In the genomic region with DNA sequence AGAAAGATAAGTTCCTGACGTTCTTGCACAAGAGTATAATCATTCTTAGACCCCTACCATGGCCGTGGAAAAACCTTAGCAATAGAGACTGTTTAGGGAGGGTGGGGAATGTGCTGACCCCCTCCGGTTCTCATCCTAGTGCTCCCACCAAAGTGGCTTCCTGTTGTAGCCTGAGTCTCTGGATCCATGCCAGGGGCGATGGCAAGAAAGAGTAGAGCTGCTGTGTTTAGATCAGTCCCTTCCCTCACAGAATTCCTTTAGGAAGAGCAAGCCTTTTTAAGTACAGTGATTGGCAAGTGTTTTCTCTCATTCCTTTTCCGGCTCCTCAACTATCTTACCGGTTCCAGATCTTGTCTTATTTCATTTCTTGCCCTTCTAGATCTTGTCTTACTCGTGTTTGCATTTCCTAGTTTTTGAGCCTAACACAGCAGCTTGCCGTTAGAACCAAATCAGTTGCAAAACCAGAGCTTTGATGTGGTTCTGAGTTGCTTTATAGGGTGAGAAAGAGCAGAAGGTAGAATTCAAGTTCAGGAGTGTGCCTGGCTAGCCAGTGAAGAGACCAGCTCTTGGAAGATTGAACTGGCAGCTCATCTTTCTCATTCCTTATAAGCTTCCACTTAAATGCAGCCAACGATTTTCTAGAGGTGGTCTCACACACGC, we compare ENCODE assay signal across 8 mouse cellular contexts. TPM values are rescaled to one million over a fixed set of nuclear protein-coding genes. Genes with fewer than 3 reads are reported as not detected.
DNase-seq lines count a peak whose midpoint lies in the region; ATAC-seq and TF ChIP-seq lines count a peak whose summit lies in the region.

No protein-coding gene starts in this region.

- no peak for TF ChIP-seq CTCF in liver, adult 2 months (IDR thresholded peaks at IDR 0.05; ENCODE audit: low read depth, low read length)

- WGBS in liver, adult 2 months: 61% methylated on average over 10 of the region's 10 CpGs
- WGBS in heart, embryonic 15.5 days: 17% methylated on average over 10 of the region's 10 CpGs
- WGBS in limb, embryonic 12.5 days: 38% methylated on average over 10 of the region's 10 CpGs

- peaks cover 7% of the 10 kb centered on the region; the same call in 1 of the 2 replicates for H3K4me1 ChIP-seq in liver, adult 2 months (ENCODE audit: control insufficient read depth, insufficient read depth, low read length)
- peaks cover 5% of the 10 kb centered on the region; the same call in 1 of the 2 replicates for H3K4me1 ChIP-seq in brown adipose tissue, adult 24 weeks (ENCODE audit: control insufficient read depth, insufficient read depth, insufficient read length, low read length)
- peaks cover 72% of the 10 kb centered on the region for H3K4me1 ChIP-seq in heart, embryonic 15.5 days (replicated peaks)
- peaks cover 58% of the 10 kb centered on the region for H3K4me1 ChIP-seq in limb, embryonic 12.5 days (replicated peaks)

- H3K36me3 ChIP-seq in liver, adult 2 months (ENCODE audit: control insufficient read depth, insufficient read depth, low read length): 0 out of 2 replicates have a peak, but pooled peaks cover 2% of the 10 kb centered on the region
- 0 out of 2 replicates have a peak, but pooled peaks cover 6% of the 10 kb centered on the region for H3K36me3 ChIP-seq in heart, embryonic 15.5 days
- H3K36me3 ChIP-seq in limb, embryonic 12.5 days: no peaks in the 10 kb centered on the region
- no peaks in the 10 kb centered on the region for H3K36me3 ChIP-seq in myocyte (ENCODE audit: control insufficient read depth, insufficient read depth)

- no peak for ATAC-seq in heart, embryonic 15.5 days (replicated peaks; ENCODE audit: insufficient number of reproducible peaks, insufficient read depth, low FRiP score, low read depth)
- ATAC-seq in limb, embryonic 12.5 days (ENCODE audit: insufficient number of reproducible peaks, insufficient read depth, low FRiP score, low TSS enrichment, low read depth): no peak

- no peak for DNase-seq in liver, adult 2 months (ENCODE audit: extremely low read depth, low read depth, low spot score)
- DNase-seq in liver: no peak
- DNase-seq in left cerebral cortex, adult 9 months (ENCODE audit: low spot score in 2 of 2): no peak
- DNase-seq in left cerebral cortex, postnatal 25 days (ENCODE audit: low spot score in 2 of 2): no peak

- peak overlapping the region; percentile 99; the same call in 1 of the 2 replicates for H3K4me3 ChIP-seq in liver, adult 2 months (ENCODE audit: insufficient read depth, low read depth, low read length)
- peak overlapping the region; percentile 95 for H3K4me3 ChIP-seq in brown adipose tissue, adult 24 weeks (ENCODE audit: insufficient read depth, low read depth, low read length)
- H3K4me3 ChIP-seq in heart, embryonic 15.5 days: peak overlapping the region; percentile 94
- H3K4me3 ChIP-seq in limb, embryonic 12.5 days (replicated peaks): peak overlapping the region; percentile 95
- H3K4me3 ChIP-seq in myocyte: peak overlapping the region; percentile 49

- intact Hi-C loops in left cerebral cortex, postnatal 25 days (cut with DNase I): loop anchor here (2.0 to 5.0 kb wide), 3 partner anchors 13 to 45 kb away; partner anchors contain the start of genes Ankrd63 and Disp2

- no peak overlapping the region for H3K9ac ChIP-seq in liver, adult 2 months (ENCODE audit: low read depth, low read length)
- peak overlapping the region; percentile 98 for H3K9ac ChIP-seq in heart, embryonic 15.5 days
- H3K9ac ChIP-seq in limb, embryonic 12.5 days (replicated peaks): no peak overlapping the region

- no peak overlapping the region for H3ac ChIP-seq in myocyte (ENCODE audit: control insufficient read depth, insufficient read length)

- 0 out of 2 replicates have a peak, but pooled peaks cover 8% of the 10 kb centered on the region for H3K79me2 ChIP-seq in liver, adult 2 months (ENCODE audit: control insufficient read depth, insufficient read depth, low read length)
- H3K79me2 ChIP-seq in myocyte (ENCODE audit: control insufficient read depth, insufficient read depth): no peaks in the 10 kb centered on the region

- H3K27ac ChIP-seq in liver, adult 2 months (replicated peaks; ENCODE audit: insufficient read depth, low read depth, low read length): no peak overlapping the region
- H3K27ac ChIP-seq in brown adipose tissue, adult 24 weeks (replicated peaks; ENCODE audit: low read depth, low read length): no peak overlapping the region
- H3K27ac ChIP-seq in heart, embryonic 15.5 days: peak overlapping the region; percentile 83
- no peak overlapping the region for H3K27ac ChIP-seq in limb, embryonic 12.5 days

- peak overlapping the region; percentile 91 for H3K4me2 ChIP-seq in heart, embryonic 15.5 days
- H3K4me2 ChIP-seq in limb, embryonic 12.5 days: peak overlapping the region; percentile 97
- H3K4me2 ChIP-seq in myocyte (ENCODE audit: low read depth): peak overlapping the region; percentile 71

- no peaks in the 10 kb centered on the region for H3K9me3 ChIP-seq in heart, embryonic 15.5 days (replicated peaks)
- no peaks in the 10 kb centered on the region for H3K9me3 ChIP-seq in limb, embryonic 12.5 days

- no peak for TF ChIP-seq POLR2A in liver, adult 2 months (IDR thresholded peaks at IDR 0.05; ENCODE audit: extremely low read depth, insufficient read depth, low read length)
- TF ChIP-seq POLR2A in myocyte (IDR thresholded peaks at IDR 0.05; ENCODE audit: insufficient read length, low read depth): no peak

- H3K27me3 ChIP-seq in liver, adult 2 months (ENCODE audit: control insufficient read depth, insufficient read depth, low read length): no peaks in the 10 kb centered on the region
- peaks cover 9% of the 10 kb centered on the region for H3K27me3 ChIP-seq in heart, embryonic 15.5 days
- peaks cover 28% of the 10 kb centered on the region for H3K27me3 ChIP-seq in limb, embryonic 12.5 days
- H3K27me3 ChIP-seq in myocyte (ENCODE audit: control insufficient read depth, insufficient read depth, insufficient read length): no peaks in the 10 kb centered on the region

TF ChIP-seq in myocyte, 11 proteins besides CTCF, POLR2A, EP300 and RAD21 (continues in another document):
- TF ChIP-seq CEBPB (IDR thresholded peaks at IDR 0.05; ENCODE audit: insufficient read depth, poor library complexity, severe bottlenecking) (no peak), REST (IDR thresholded peaks at IDR 0.05; ENCODE audit: insufficient read depth, insufficient read length) (no peak), MYOD1 (IDR thresholded peaks at IDR 0.05; ENCODE audit: control insufficient read depth in 1 of 3, insufficient read length in 2 of 3, low read depth in 2 of 3) (no peak), TCF12 (IDR thresholded peaks at IDR 0.05; ENCODE audit: insufficient read depth, poor library complexity, severe bottlenecking) (no peak), E2F4 (IDR thresholded peaks at IDR 0.05; ENCODE audit: insufficient read depth) (no peak), SRF (IDR thresholded peaks at IDR 0.05; ENCODE audit: control insufficient read depth, insufficient read length, low read depth) (no peak), USF1 (IDR thresholded peaks at IDR 0.05; ENCODE audit: low read depth) (no peak), MAX (IDR thresholded peaks at IDR 0.05; ENCODE audit: low read depth) (no peak)

RNA-seq across cellular contexts. Expression of gene Inafm2, which starts 1.9 kb away (rescaled TPM):
- total RNA-seq in liver, adult 2 months (2014; rRNA removed): 4.4 and 5.4 TPM in 2 replicates
- 4.7 TPM in 2 replicates for polyA plus RNA-seq in liver, adult 2 months (2012; rRNA removed)
- polyA plus RNA-seq in brown adipose tissue, adult 24 weeks (2012; ENCODE audit: insufficient read depth, insufficient read length, missing spikeins): 41.7 and 48.7 TPM in 2 replicates
- 42.1 and 44.7 TPM in 2 replicates for polyA plus RNA-seq in heart, embryonic 15.5 days (2015; fragmentation: Nextera tagmentation; extraction: Ambion mirVana)
- 20.6 and 21.3 TPM in 2 replicates for polyA plus RNA-seq in limb, embryonic 12.5 days (2016; fragmentation: Nextera tagmentation; extraction: Ambion mirVana)
- 10.5 TPM for polyA plus RNA-seq in myocyte (2012; fragmentation: generic; extraction: Trizol)
- total RNA-seq in left cerebral cortex, postnatal 25 days (2021): 10 to 100 TPM; 38.3 to 39.7 TPM

RNA-seq across cellular contexts. Expression of gene Ccdc9b, which starts 15.0 kb away (rescaled TPM):
- 1.1 and 1.9 TPM in 2 replicates for total RNA-seq in liver, adult 2 months (2014; rRNA removed)
- polyA plus RNA-seq in liver, adult 2 months (2012; rRNA removed): 0.68 and 0.94 TPM in 2 replicates
- 4.0 and 4.8 TPM in 2 replicates for polyA plus RNA-seq in brown adipose tissue, adult 24 weeks (2012; ENCODE audit: insufficient read depth, insufficient read length, missing spikeins)
- 2.4 and 3.0 TPM in 2 replicates for polyA plus RNA-seq in heart, embryonic 15.5 days (2015; fragmentation: Nextera tagmentation; extraction: Ambion mirVana)
- polyA plus RNA-seq in limb, embryonic 12.5 days (2016; fragmentation: Nextera tagmentation; extraction: Ambion mirVana): 0.51 and 0.74 TPM in 2 replicates
- 9.0 TPM for polyA plus RNA-seq in myocyte (2012; fragmentation: generic; extraction: Trizol)
- total RNA-seq in left cerebral cortex, postnatal 25 days (2021): 1 to 10 TPM; 3.7 to 3.8 TPM

RNA-seq across cellular contexts. Expression of gene Plcb2, which starts 19.2 kb away (rescaled TPM):
- 1.2 and 1.7 TPM in 2 replicates for total RNA-seq in liver, adult 2 months (2014; rRNA removed)
- 0.68 and 0.80 TPM in 2 replicates for polyA plus RNA-seq in liver, adult 2 months (2012; rRNA removed)
- 0.67 and 0.71 TPM in 2 replicates for polyA plus RNA-seq in brown adipose tissue, adult 24 weeks (2012; ENCODE audit: insufficient read depth, insufficient read length, missing spikeins)
- polyA plus RNA-seq in heart, embryonic 15.5 days (2015; fragmentation: Nextera tagmentation; extraction: Ambion mirVana): 3.2 and 3.8 TPM in 2 replicates
- 0.26 and 0.44 TPM in 2 replicates for polyA plus RNA-seq in limb, embryonic 12.5 days (2016; fragmentation: Nextera tagmentation; extraction: Ambion mirVana)
- polyA plus RNA-seq in myocyte (2012; fragmentation: generic; extraction: Trizol): not detected
- total RNA-seq in left cerebral cortex, postnatal 25 days (2021): 1 to 10 TPM; 2.1 to 2.6 TPM

RNA-seq across cellular contexts. Expression of gene Phgr1, which starts 25.1 kb away (rescaled TPM):
- total RNA-seq in liver, adult 2 months (2014; rRNA removed): not detected in 2 replicates
- polyA plus RNA-seq in liver, adult 2 months (2012; rRNA removed): 1.0 and 1.6 TPM in 2 replicates
- polyA plus RNA-seq in brown adipose tissue, adult 24 weeks (2012; ENCODE audit: insufficient read depth, insufficient read length, missing spikeins): not detected in 2 replicates
- polyA plus RNA-seq in heart, embryonic 15.5 days (2015; fragmentation: Nextera tagmentation; extraction: Ambion mirVana): not detected in 2 replicates
- not detected in 2 replicates for polyA plus RNA-seq in limb, embryonic 12.5 days (2016; fragmentation: Nextera tagmentation; extraction: Ambion mirVana)
- polyA plus RNA-seq in myocyte (2012; fragmentation: generic; extraction: Trizol): not detected
- total RNA-seq in left cerebral cortex, postnatal 25 days (2021): not detected

RNA-seq across cellular contexts. Expression of gene Disp2, which starts 32.1 kb away (rescaled TPM):
- total RNA-seq in liver, adult 2 months (2014; rRNA removed): 1.0 and 1.3 TPM in 2 replicates
- polyA plus RNA-seq in liver, adult 2 months (2012; rRNA removed): 1.3 and 1.5 TPM in 2 replicates
- 0.32 and 0.38 TPM in 2 replicates for polyA plus RNA-seq in brown adipose tissue, adult 24 weeks (2012; ENCODE audit: insufficient read depth, insufficient read length, missing spikeins)
- 0.20 and 0.96 TPM in 2 replicates for polyA plus RNA-seq in heart, embryonic 15.5 days (2015; fragmentation: Nextera tagmentation; extraction: Ambion mirVana)
- 0.05 and 0.14 TPM in 2 replicates for polyA plus RNA-seq in limb, embryonic 12.5 days (2016; fragmentation: Nextera tagmentation; extraction: Ambion mirVana)
- polyA plus RNA-seq in myocyte (2012; fragmentation: generic; extraction: Trizol): 0.06 TPM
- total RNA-seq in left cerebral cortex, postnatal 25 days (2021): 100 to 1,000 TPM; 186 to 188 TPM

Comparison
In these comparisons a context has a peak if more than half of its experiments do, and no peak if none do; other contexts are left out.
1. H3K4me3 ChIP-seq: peak in every context shown above with its lines; median percentile 99 in liver, adult 2 months; 95 in brown adipose tissue, adult 24 weeks; 95 in limb, embryonic 12.5 days; 94 in heart, embryonic 15.5 days; 49 in myocyte.